In genomic region chr19:14968283-14968682, GRCm38 (mm10) we compare ENCODE assay signal across 28 mouse cellular contexts.
"Had no signal": no experiment of that assay in that cellular context is flagged by ENCODE, and none has a peak within 500 bp of the region (broad histone marks: within the 10 kb centered on the region; RNA-seq: fewer than 3 reads in every experiment).

No protein-coding gene starts in this region.

- DNase-seq: cerebellum, adult 18-20 months; cerebellum, adult 2 months; cerebellum, adult 8-10 months; cerebellum, adult 9-10 months; cerebellum, adult 9-11 months; cerebellum, postnatal 10 days; cerebellum, postnatal 14 days; cerebellum, postnatal 25 days; cerebellum, postnatal 36 days; embryo, embryonic 11 days; forebrain, postnatal 0 days; gastrocnemius, adult 2 months; gastrocnemius, postnatal 10 days; gastrocnemius, postnatal 14 days; gastrocnemius, postnatal 25 days; gastrocnemius, postnatal 36 days; heart, adult 18-20 months; heart, adult 2 months had no signal

- H3K27ac ChIP-seq: embryonic facial prominence, embryonic 12.5 days; embryonic facial prominence, embryonic 13.5 days; embryonic facial prominence, embryonic 15.5 days; forebrain, embryonic 10.5 days; forebrain, embryonic 12.5 days; forebrain, embryonic 13.5 days; forebrain, embryonic 15.5 days; gastrocnemius, adult 2 months; heart, adult 2 months had no signal

- H3K4me1 ChIP-seq: embryonic facial prominence, embryonic 12.5 days; embryonic facial prominence, embryonic 15.5 days; forebrain, embryonic 12.5 days; forebrain, embryonic 13.5 days; forebrain, embryonic 15.5 days had no signal

- H3K4me3 ChIP-seq: embryonic facial prominence, embryonic 12.5 days; embryonic facial prominence, embryonic 13.5 days; embryonic facial prominence, embryonic 15.5 days; erythroblast, embryonic 14.5 days; forebrain, embryonic 10.5 days; forebrain, embryonic 12.5 days; forebrain, embryonic 13.5 days; forebrain, embryonic 15.5 days; gastrocnemius, adult 2 months; heart, adult 2 months had no signal

- H3K27me3 ChIP-seq: embryonic facial prominence, embryonic 12.5 days; embryonic facial prominence, embryonic 13.5 days; embryonic facial prominence, embryonic 15.5 days; forebrain, embryonic 13.5 days; forebrain, embryonic 15.5 days had no signal

- H3K9ac ChIP-seq: embryonic facial prominence, embryonic 12.5 days; embryonic facial prominence, embryonic 13.5 days; embryonic facial prominence, embryonic 15.5 days; forebrain, embryonic 12.5 days; forebrain, embryonic 13.5 days; forebrain, embryonic 15.5 days; forebrain, postnatal 0 days had no signal

- H3K4me2 ChIP-seq: embryonic facial prominence, embryonic 12.5 days; embryonic facial prominence, embryonic 13.5 days; embryonic facial prominence, embryonic 15.5 days; forebrain, embryonic 12.5 days; forebrain, embryonic 13.5 days; forebrain, embryonic 15.5 days had no signal

- H3K9me3 ChIP-seq: embryonic facial prominence, embryonic 12.5 days; embryonic facial prominence, embryonic 13.5 days; embryonic facial prominence, embryonic 15.5 days; forebrain, embryonic 10.5 days; forebrain, embryonic 12.5 days; forebrain, embryonic 13.5 days; forebrain, embryonic 15.5 days had no signal

- H3K36me3 ChIP-seq: embryonic facial prominence, embryonic 12.5 days; embryonic facial prominence, embryonic 13.5 days; embryonic facial prominence, embryonic 15.5 days; forebrain, embryonic 10.5 days; forebrain, embryonic 12.5 days; forebrain, embryonic 15.5 days had no signal

- ATAC-seq: forebrain, embryonic 13.5 days; forebrain, embryonic 14.5 days; forebrain, embryonic 15.5 days; forebrain, embryonic 16.5 days; forebrain, postnatal 0 days had no signal
